Mouse (Mus musculus): ENCODE results near the gene Fignl1. TPM values are rescaled to one million over a fixed set of nuclear protein-coding genes. Genes with fewer than 3 reads are reported as not detected.

Fignl1 gene
- polyA plus RNA-seq, 1 experiment from 2014 or later, result 61.7 TPM

DNA sequence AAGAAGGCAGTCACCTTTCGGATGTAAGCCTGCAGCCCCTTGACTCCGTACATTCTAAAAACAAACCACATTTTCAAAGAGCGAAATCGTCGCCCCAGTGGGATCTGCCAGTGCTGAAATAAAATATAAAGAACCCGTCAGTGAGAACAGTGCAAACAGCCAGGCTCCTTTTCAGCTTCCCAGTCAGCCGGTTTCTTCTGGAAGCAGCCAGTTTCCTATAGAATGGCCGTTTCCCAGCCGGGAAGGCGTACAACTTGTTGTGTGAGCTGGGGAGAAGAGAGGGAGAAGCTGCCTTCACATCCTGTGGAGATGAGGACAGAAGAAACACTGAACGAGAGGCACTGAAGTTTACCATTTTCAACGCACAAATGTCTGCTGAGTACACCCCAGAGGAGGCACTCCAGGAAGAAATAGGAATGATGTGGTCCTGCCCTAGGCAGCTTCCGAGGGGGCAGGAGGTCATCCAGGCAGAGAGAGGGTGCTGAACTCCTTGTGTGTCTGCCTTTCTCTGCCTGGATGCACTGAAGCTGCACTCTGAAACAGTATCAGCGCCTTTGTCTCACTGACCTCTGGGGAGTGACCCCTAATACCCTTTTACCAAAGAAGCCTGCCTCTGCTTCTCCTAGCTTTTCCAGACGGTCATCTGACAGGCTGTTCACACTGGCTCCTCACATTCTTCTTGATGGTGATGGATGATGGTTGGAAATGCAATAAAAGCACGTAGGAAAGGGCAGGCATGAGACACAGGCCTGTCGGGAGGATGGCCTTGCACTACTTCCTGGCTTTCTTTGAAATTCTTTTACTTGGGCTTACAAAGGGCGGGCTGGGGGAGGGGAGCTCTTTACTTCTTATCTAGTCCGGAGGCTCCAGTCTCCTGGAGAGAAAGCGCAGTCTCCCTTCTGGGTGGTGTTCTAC is 13.7 kb upstream of the Fignl1 start:
- H3K9ac ChIP-seq (ENCODE audit: low read length), result peak overlapping the region; percentile 37
- DNase-seq (ENCODE audit: low spot score), result peak; percentile 79
- H3K9me3 ChIP-seq (ENCODE audit: control insufficient read depth, low read length), result no peaks in the 10 kb centered on the region
- peak; percentile 41 for ATAC-seq (replicated peaks; ENCODE audit: low FRiP score, low TSS enrichment, low read depth)
- peaks cover 43% of the 10 kb centered on the region for H3K4me1 ChIP-seq (replicated peaks; ENCODE audit: control insufficient read depth, insufficient read depth, low read length)
- 9% methylated on average over 20 of the region's 20 CpGs for WGBS
- peak overlapping the region; percentile 6; the same call in 1 of the 2 replicates for H3K4me2 ChIP-seq (ENCODE audit: low read length)
- H3K4me3 ChIP-seq (ENCODE audit: low read depth, low read length), result no peak overlapping the region
- H3K27ac ChIP-seq (ENCODE audit: low read depth), result peak overlapping the region; percentile 96
- no peaks in the 10 kb centered on the region for H3K27me3 ChIP-seq (replicated peaks; ENCODE audit: control insufficient read depth, insufficient read depth, low read length)
- no peaks in the 10 kb centered on the region for H3K36me3 ChIP-seq (ENCODE audit: control insufficient read depth, insufficient read depth, low read length)

DNA sequence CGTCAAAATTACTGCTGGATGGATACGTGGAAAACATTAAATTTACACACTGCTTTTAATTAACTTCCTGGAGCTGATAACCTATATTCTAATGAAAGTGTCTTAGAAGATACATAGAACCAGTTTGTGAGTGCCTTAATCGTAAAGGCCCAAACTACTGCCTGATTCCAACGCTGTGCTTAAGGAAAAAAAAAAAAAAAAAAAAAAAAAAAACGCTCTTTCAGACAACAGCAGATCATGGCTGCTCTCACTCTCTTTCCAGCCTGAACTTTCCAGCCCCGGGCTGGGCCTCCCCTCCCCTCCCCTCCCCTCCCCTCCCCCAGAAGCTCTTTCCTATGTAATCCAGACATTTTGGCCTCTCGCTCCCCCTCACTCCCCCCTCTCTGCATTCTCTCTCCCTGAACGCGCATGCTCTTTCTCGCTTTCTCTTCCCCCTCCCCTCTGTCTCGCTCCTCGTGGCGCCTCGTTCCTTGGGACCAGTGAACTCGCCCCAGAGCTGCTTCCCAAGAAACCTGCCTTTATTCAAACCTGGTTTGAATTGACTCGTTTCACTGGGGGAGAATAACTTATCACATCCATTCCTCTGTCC is 12.7 kb upstream of the Fignl1 start:
- H3K9ac ChIP-seq (ENCODE audit: low read length), result peak overlapping the region; percentile 37

DNA sequence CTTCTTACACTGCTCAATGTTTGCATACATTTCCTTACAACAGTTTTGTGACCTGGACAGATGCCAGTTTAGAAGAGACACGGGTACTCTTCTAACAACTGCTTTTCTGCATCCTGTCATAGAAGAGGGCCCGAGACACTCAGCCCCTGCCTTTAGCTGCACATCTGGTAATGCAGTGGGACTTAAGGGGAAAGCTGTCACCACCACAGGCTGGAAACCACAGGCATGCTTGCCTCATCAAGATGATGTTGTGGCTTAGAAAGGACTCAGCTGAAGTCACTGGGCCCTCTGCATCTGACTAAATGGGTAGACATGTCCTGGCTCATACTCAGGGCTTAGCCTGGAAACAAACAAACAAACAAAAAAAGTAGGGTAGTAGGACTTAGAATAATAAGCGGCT is 12.0 kb upstream of the Fignl1 start:
- ATAC-seq (replicated peaks; ENCODE audit: low FRiP score, low TSS enrichment, low read depth), result no peak
- Histone ChIP-seq H3K36me3 (ENCODE audit: control insufficient read depth, insufficient read depth, low read length) (no peaks in the 10 kb centered on the region), H3K9me3 (ENCODE audit: control insufficient read depth, low read length) (no peaks in the 10 kb centered on the region), H3K27ac (ENCODE audit: low read depth) (peak overlapping the region; percentile 96), H3K4me3 (ENCODE audit: low read depth, low read length) (no peak overlapping the region), H3K27me3 (replicated peaks; ENCODE audit: control insufficient read depth, insufficient read depth, low read length) (no peaks in the 10 kb centered on the region), H3K4me1 (replicated peaks; ENCODE audit: control insufficient read depth, insufficient read depth, low read length) (peaks cover 44% of the 10 kb centered on the region), H3K4me2 (ENCODE audit: low read length) (no peak overlapping the region), H3K9ac (ENCODE audit: low read length) (no peak overlapping the region)
- 46% methylated on average over 3 of the region's 3 CpGs for WGBS
- DNase-seq (ENCODE audit: low spot score), result peak; percentile 61

More for the DNA sequence above, 12.7 kb upstream of the Fignl1 start:
- Histone ChIP-seq H3K27me3 (replicated peaks; ENCODE audit: control insufficient read depth, insufficient read depth, low read length) (no peaks in the 10 kb centered on the region), H3K9me3 (ENCODE audit: control insufficient read depth, low read length) (no peaks in the 10 kb centered on the region), H3K4me2 (ENCODE audit: low read length) (0 out of 2 replicates have a peak overlapping the region, but pooled peaks have one; percentile 6), H3K4me3 (ENCODE audit: low read depth, low read length) (no peak overlapping the region), H3K36me3 (ENCODE audit: control insufficient read depth, insufficient read depth, low read length) (no peaks in the 10 kb centered on the region), H3K27ac (ENCODE audit: low read depth) (peak overlapping the region; percentile 96), H3K4me1 (replicated peaks; ENCODE audit: control insufficient read depth, insufficient read depth, low read length) (peaks cover 41% of the 10 kb centered on the region)
- ATAC-seq (replicated peaks; ENCODE audit: low FRiP score, low TSS enrichment, low read depth) (peak; percentile 64), DNase-seq (ENCODE audit: low spot score) (peak; percentile 81)
- WGBS, result 10% methylated on average over 16 of the region's 16 CpGs

DNA sequence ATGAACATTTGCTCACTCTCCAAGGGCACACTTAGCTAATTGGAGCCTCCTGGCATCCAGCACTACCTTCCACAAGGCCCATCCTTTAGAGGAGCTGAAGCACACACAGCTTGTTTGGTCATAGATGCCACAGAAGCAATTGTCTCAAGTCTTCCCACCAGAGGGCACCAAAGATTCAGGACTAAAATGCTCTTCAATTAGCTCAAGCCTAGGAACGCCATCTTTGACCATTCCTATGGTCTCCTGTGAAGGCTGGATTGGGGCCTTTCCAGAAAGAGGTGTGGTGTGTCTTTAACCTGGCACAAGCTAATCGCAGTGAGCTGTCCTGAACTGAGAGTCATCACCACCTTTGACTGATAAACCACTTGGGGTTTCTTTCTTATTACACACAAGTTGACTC is 11.5 kb upstream of the Fignl1 start:
- Histone ChIP-seq H3K4me2 (ENCODE audit: low read length) (no peak overlapping the region), H3K9ac (ENCODE audit: low read length) (no peak overlapping the region), H3K36me3 (ENCODE audit: control insufficient read depth, insufficient read depth, low read length) (no peaks in the 10 kb centered on the region), H3K27ac (ENCODE audit: low read depth) (peak overlapping the region; percentile 96), H3K4me3 (ENCODE audit: low read depth, low read length) (no peak overlapping the region), H3K9me3 (ENCODE audit: control insufficient read depth, low read length) (no peaks in the 10 kb centered on the region), H3K4me1 (replicated peaks; ENCODE audit: control insufficient read depth, insufficient read depth, low read length) (peaks cover 43% of the 10 kb centered on the region), H3K27me3 (replicated peaks; ENCODE audit: control insufficient read depth, insufficient read depth, low read length) (no peaks in the 10 kb centered on the region)
- ATAC-seq (replicated peaks; ENCODE audit: low FRiP score, low TSS enrichment, low read depth) (peak; percentile 54), DNase-seq (ENCODE audit: low spot score) (peak; percentile 86)
- WGBS, result 5% methylated on average over 2 of the region's 2 CpGs

DNA sequence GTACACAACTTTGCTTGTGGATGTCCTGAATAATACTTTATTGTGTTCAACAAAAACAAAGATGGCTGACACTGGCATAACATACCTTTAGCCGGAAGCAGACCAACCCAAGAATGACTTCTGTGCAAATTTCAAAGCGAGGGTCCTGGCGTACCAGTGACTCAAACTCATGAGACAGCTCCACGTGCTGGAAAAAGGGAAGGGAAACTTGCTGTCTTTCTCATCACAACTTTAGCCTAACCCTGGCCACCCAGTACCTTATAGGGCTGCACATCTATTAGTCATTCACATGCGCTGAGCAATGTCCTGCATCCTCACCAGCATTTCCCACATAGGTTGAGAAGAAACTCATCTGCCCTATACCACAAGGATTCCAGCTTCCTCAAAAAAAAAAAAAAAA is 10.4 kb upstream of the Fignl1 start:
- Histone ChIP-seq H3K9ac (ENCODE audit: low read length) (no peak overlapping the region), H3K4me2 (ENCODE audit: low read length) (no peak overlapping the region), H3K27ac (ENCODE audit: low read depth) (no peak overlapping the region), H3K36me3 (ENCODE audit: control insufficient read depth, insufficient read depth, low read length) (no peaks in the 10 kb centered on the region), H3K27me3 (replicated peaks; ENCODE audit: control insufficient read depth, insufficient read depth, low read length) (no peaks in the 10 kb centered on the region), H3K9me3 (ENCODE audit: control insufficient read depth, low read length) (no peaks in the 10 kb centered on the region), H3K4me3 (ENCODE audit: low read depth, low read length) (no peak overlapping the region), H3K4me1 (replicated peaks; ENCODE audit: control insufficient read depth, insufficient read depth, low read length) (peaks cover 35% of the 10 kb centered on the region)
- WGBS, result 93% methylated on average over 5 of the region's 5 CpGs
- DNase-seq (ENCODE audit: low spot score) (no peak), ATAC-seq (replicated peaks; ENCODE audit: low FRiP score, low TSS enrichment, low read depth) (no peak)

DNA sequence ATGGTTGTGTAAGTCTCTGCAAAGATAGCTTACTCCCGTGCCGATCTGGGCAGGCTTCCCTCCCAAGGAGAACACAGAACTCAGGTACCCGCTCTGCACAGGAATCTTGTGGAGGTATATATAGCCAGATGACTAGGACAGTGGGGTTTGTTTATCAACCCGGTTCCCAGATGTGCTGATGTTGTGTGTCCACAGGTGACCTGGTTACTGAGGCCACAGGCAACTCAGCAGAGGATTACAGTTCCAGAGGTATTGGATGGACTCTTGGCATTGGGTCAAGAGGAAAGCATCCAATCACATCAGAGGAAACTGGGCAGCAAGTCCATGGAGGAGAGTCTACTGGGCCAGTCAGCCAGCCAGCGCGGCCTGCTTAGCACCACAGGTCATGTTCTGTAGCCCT is 10.0 kb upstream of the Fignl1 start:
- Histone ChIP-seq H3K9ac (ENCODE audit: low read length) (no peak overlapping the region), H3K9me3 (ENCODE audit: control insufficient read depth, low read length) (no peaks in the 10 kb centered on the region), H3K27me3 (replicated peaks; ENCODE audit: control insufficient read depth, insufficient read depth, low read length) (no peaks in the 10 kb centered on the region), H3K4me1 (replicated peaks; ENCODE audit: control insufficient read depth, insufficient read depth, low read length) (peaks cover 31% of the 10 kb centered on the region), H3K36me3 (ENCODE audit: control insufficient read depth, insufficient read depth, low read length) (no peaks in the 10 kb centered on the region), H3K4me3 (ENCODE audit: low read depth, low read length) (no peak overlapping the region), H3K4me2 (ENCODE audit: low read length) (no peak overlapping the region), H3K27ac (ENCODE audit: low read depth) (no peak overlapping the region)
- no peak for DNase-seq (ENCODE audit: low spot score)
- WGBS, result 75% methylated on average over 6 of the region's 6 CpGs
- no peak for ATAC-seq (replicated peaks; ENCODE audit: low FRiP score, low TSS enrichment, low read depth)

DNA sequence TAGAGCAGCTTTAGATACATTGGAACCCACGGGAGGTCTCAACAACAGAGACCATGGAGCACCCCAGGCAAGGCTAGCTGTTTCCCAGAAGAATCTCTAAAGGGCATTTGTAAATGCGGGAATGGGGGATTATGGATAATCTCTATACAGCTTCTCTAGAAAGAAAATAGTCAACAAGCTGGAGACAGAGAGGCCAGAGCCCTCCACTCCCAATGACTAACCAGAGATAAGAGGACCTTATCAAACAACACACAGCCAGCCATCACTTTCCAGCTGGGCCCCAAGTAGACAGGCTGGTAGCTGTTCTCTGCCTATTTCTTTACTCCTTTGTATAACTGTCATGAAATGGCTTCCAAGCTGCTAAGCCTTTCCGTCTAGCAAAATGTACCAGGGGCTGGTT is 7.0 kb upstream of the Fignl1 start:
- H3K4me1 ChIP-seq (replicated peaks; ENCODE audit: control insufficient read depth, insufficient read depth, low read length), result peaks cover 4% of the 10 kb centered on the region
- ATAC-seq (replicated peaks; ENCODE audit: low FRiP score, low TSS enrichment, low read depth), result no peak
- H3K36me3 ChIP-seq (ENCODE audit: control insufficient read depth, insufficient read depth, low read length), result no peaks in the 10 kb centered on the region
- no peak overlapping the region for H3K9ac ChIP-seq (ENCODE audit: low read length)
- no peak overlapping the region for H3K4me3 ChIP-seq (ENCODE audit: low read depth, low read length)
- no peak overlapping the region for H3K27ac ChIP-seq (ENCODE audit: low read depth)
- no peaks in the 10 kb centered on the region for H3K9me3 ChIP-seq (ENCODE audit: control insufficient read depth, low read length)
- 53% methylated on average over 3 of the region's 3 CpGs for WGBS
- no peak overlapping the region for H3K4me2 ChIP-seq (ENCODE audit: low read length)
- no peaks in the 10 kb centered on the region for H3K27me3 ChIP-seq (replicated peaks; ENCODE audit: control insufficient read depth, insufficient read depth, low read length)
- no peak for DNase-seq (ENCODE audit: low spot score)

DNA sequence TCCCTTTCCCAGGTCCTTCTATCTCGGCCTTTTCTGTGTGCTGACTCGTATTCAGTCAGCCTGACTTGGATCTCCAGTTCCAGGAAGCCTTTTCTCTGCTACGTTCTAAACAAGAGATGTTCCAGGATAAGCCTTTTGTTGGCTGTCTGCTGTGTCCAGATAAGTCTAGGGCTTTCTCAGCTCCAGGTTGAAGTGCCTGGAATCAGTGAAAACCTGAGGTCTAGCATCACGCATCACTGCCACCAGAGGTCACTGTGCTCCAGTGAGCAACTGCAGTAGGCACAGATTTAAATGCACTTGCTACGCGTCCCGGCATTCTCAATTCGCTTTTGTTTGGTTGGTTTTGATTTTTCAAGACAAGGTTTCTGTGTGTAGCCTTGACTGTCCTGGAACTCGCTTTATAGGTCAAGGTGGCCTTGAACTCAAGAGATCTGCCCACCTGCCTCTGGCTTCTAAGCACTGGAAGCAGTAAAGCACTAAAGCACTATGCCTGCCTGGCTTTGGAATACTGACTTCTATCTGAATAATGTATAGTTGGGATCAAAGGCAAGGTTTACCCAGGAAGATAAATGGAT is 3.2 kb upstream of the Fignl1 start:
- no peaks in the 10 kb centered on the region for H3K9me3 ChIP-seq (ENCODE audit: control insufficient read depth, low read length)
- no peak overlapping the region for H3K27ac ChIP-seq (ENCODE audit: low read depth)
- 24% methylated on average over 9 of the region's 9 CpGs for WGBS
- peaks cover 12% of the 10 kb centered on the region for H3K4me1 ChIP-seq (replicated peaks; ENCODE audit: control insufficient read depth, insufficient read depth, low read length)
- H3K4me2 ChIP-seq (ENCODE audit: low read length), result peak overlapping the region; percentile 14; the same call in 1 of the 2 replicates
- H3K27me3 ChIP-seq (replicated peaks; ENCODE audit: control insufficient read depth, insufficient read depth, low read length), result no peaks in the 10 kb centered on the region
- ATAC-seq (replicated peaks; ENCODE audit: low FRiP score, low TSS enrichment, low read depth) (no peak), DNase-seq (ENCODE audit: low spot score) (peak; percentile 87)
- H3K4me3 ChIP-seq (ENCODE audit: low read depth, low read length), result no peak overlapping the region
- H3K9ac ChIP-seq (ENCODE audit: low read length), result no peak overlapping the region
- no peaks in the 10 kb centered on the region for H3K36me3 ChIP-seq (ENCODE audit: control insufficient read depth, insufficient read depth, low read length)

Data from intestine, embryonic 14.5 days (tissue).